Comparison of ENCODE assay signal across 19 mouse cellular contexts in genomic region chr7:81202389-81202788, GRCm38 (mm10). TPM values are rescaled to one million over a fixed set of nuclear protein-coding genes. Genes with fewer than 3 reads are reported as not detected.
DNase-seq lines count a peak whose midpoint lies in the region; ATAC-seq lines count a peak whose summit lies in the region.
"Had no signal": no experiment of that assay in that cellular context is flagged by ENCODE, and none has a peak within 500 bp of the region (broad histone marks: within the 10 kb centered on the region; RNA-seq: fewer than 3 reads in every experiment).

No protein-coding gene starts in this region.

- ATAC-seq in embryonic facial prominence, embryonic 11.5 days (replicated peaks; ENCODE audit: insufficient number of reproducible peaks, low FRiP score, low TSS enrichment, low read depth), result no peak
- ATAC-seq in embryonic facial prominence, embryonic 12.5 days (ENCODE audit: insufficient number of reproducible peaks, insufficient read depth, low FRiP score, low TSS enrichment), result no peak
- ATAC-seq: forebrain, embryonic 13.5 days; forebrain, postnatal 0 days had no signal

- peaks cover 2% of the 10 kb centered on the region; the same call in 1 of the 2 replicates for H3K4me1 ChIP-seq in embryonic facial prominence, embryonic 11.5 days (ENCODE audit: control insufficient read depth, insufficient read depth, low read length)
- H3K4me1 ChIP-seq in embryonic facial prominence, embryonic 10.5 days, result peaks cover 22% of the 10 kb centered on the region
- H3K4me1 ChIP-seq in embryonic facial prominence, embryonic 12.5 days, result peaks cover 30% of the 10 kb centered on the region

- H3K27me3 ChIP-seq in embryonic facial prominence, embryonic 11.5 days (ENCODE audit: control insufficient read depth, insufficient read depth, low read length), result no peaks in the 10 kb centered on the region
- no peaks in the 10 kb centered on the region for H3K27me3 ChIP-seq in embryonic facial prominence, embryonic 10.5 days (replicated peaks; ENCODE audit: low read depth, poor library complexity, severe bottlenecking)
- H3K27me3 ChIP-seq in embryonic facial prominence, embryonic 12.5 days, result no peaks in the 10 kb centered on the region
- H3K27me3 ChIP-seq: embryonic facial prominence, embryonic 13.5 days; forebrain, embryonic 13.5 days; hindbrain, embryonic 15.5 days had no signal

- H3K27ac ChIP-seq in embryonic facial prominence, embryonic 11.5 days (replicated peaks; ENCODE audit: low read depth, low read length), result no peak overlapping the region
- H3K27ac ChIP-seq in embryonic facial prominence, embryonic 10.5 days (replicated peaks), result no peak overlapping the region
- peak overlapping the region; percentile 23; the same call in 1 of the 2 replicates for H3K27ac ChIP-seq in embryonic facial prominence, embryonic 12.5 days
- H3K27ac ChIP-seq: forebrain, embryonic 13.5 days; heart, embryonic 10.5 days; hindbrain, embryonic 15.5 days had no signal

- no peaks in the 10 kb centered on the region for H3K9me3 ChIP-seq in embryonic facial prominence, embryonic 11.5 days (replicated peaks; ENCODE audit: control insufficient read depth, low read length)
- H3K9me3 ChIP-seq in embryonic facial prominence, embryonic 10.5 days, result no peaks in the 10 kb centered on the region
- no peaks in the 10 kb centered on the region for H3K9me3 ChIP-seq in embryonic facial prominence, embryonic 12.5 days
- H3K9me3 ChIP-seq: embryonic facial prominence, embryonic 13.5 days; forebrain, embryonic 13.5 days; heart, embryonic 10.5 days; hindbrain, embryonic 15.5 days had no signal

- no peak overlapping the region for H3K9ac ChIP-seq in embryonic facial prominence, embryonic 11.5 days (replicated peaks; ENCODE audit: low read length)
- H3K9ac ChIP-seq in embryonic facial prominence, embryonic 12.5 days, result no peak overlapping the region
- H3K9ac ChIP-seq: embryonic facial prominence, embryonic 13.5 days; forebrain, embryonic 13.5 days; forebrain, postnatal 0 days; hindbrain, embryonic 15.5 days had no signal

- peak; percentile 34 for DNase-seq in embryonic facial prominence, embryonic 11.5 days (ENCODE audit: low spot score)
- DNase-seq in embryonic facial prominence, embryonic 10.5 days (ENCODE audit: low spot score), result no peak
- DNase-seq in 3T3-L1 (ENCODE audit: low read depth, low spot score), result peak; percentile 30
- DNase-seq in mesoderm, embryonic 11.5 days (ENCODE audit: low read depth, low spot score), result peak; percentile 52
- DNase-seq in frontal cortex, postnatal 25 days (ENCODE audit: low spot score in 2 of 2), result no peak
- DNase-seq in frontal cortex, postnatal 10 days (ENCODE audit: low spot score in 2 of 2), result no peak
- DNase-seq: adrenal gland, adult 8-10 months; adrenal gland, postnatal 36 days; cerebellum, adult 2 months; cerebellum, postnatal 10 days; forebrain, postnatal 0 days; gastrocnemius, postnatal 10 days; heart, adult 18-20 months; heart, postnatal 10 days had no signal

- no peak overlapping the region for H3K4me3 ChIP-seq in embryonic facial prominence, embryonic 11.5 days (ENCODE audit: low read depth, low read length)
- no peak overlapping the region for H3K4me3 ChIP-seq in embryonic facial prominence, embryonic 10.5 days
- no peak overlapping the region for H3K4me3 ChIP-seq in embryonic facial prominence, embryonic 12.5 days
- H3K4me3 ChIP-seq: embryonic facial prominence, embryonic 13.5 days; forebrain, embryonic 13.5 days; heart, embryonic 10.5 days; hindbrain, embryonic 15.5 days had no signal

- H3K36me3 ChIP-seq in embryonic facial prominence, embryonic 11.5 days (replicated peaks; ENCODE audit: control insufficient read depth, insufficient read depth, low read depth, low read length), result no peaks in the 10 kb centered on the region
- no peaks in the 10 kb centered on the region for H3K36me3 ChIP-seq in embryonic facial prominence, embryonic 10.5 days (replicated peaks)
- no peaks in the 10 kb centered on the region for H3K36me3 ChIP-seq in embryonic facial prominence, embryonic 12.5 days
- H3K36me3 ChIP-seq: embryonic facial prominence, embryonic 13.5 days; heart, embryonic 10.5 days; hindbrain, embryonic 15.5 days had no signal

- no peak overlapping the region for H3K4me2 ChIP-seq in embryonic facial prominence, embryonic 11.5 days (ENCODE audit: low read depth, low read length)
- H3K4me2 ChIP-seq in embryonic facial prominence, embryonic 12.5 days (replicated peaks), result no peak overlapping the region
- H3K4me2 ChIP-seq: embryonic facial prominence, embryonic 13.5 days; forebrain, embryonic 13.5 days; hindbrain, embryonic 15.5 days had no signal

- WGBS in embryonic facial prominence, embryonic 11.5 days, result 39% methylated on average over 5 of the region's 5 CpGs
- WGBS in embryonic facial prominence, embryonic 10.5 days, result 59% methylated on average over 5 of the region's 5 CpGs
- 16% methylated on average over 5 of the region's 5 CpGs for WGBS in embryonic facial prominence, embryonic 12.5 days

RNA-seq across cellular contexts. Expression of gene Pde8a, which starts 11.0 kb away (rescaled TPM):
- 4.1 and 5.0 TPM in 2 replicates for polyA plus RNA-seq in embryonic facial prominence, embryonic 11.5 days (2014; fragmentation: Nextera tagmentation; extraction: Ambion mirVana)
- 2.2 and 2.4 TPM in 2 replicates for polyA plus RNA-seq in embryonic facial prominence, embryonic 10.5 days (2016; fragmentation: Nextera tagmentation; extraction: Ambion mirVana)
- 5.3 and 5.7 TPM in 2 replicates for polyA plus RNA-seq in embryonic facial prominence, embryonic 12.5 days (2016; fragmentation: Nextera tagmentation; extraction: Ambion mirVana)

Comparison
In these comparisons a context has a peak if more than half of its experiments do, and no peak if none do; other contexts are left out.
1. DNase-seq: peak in embryonic facial prominence, embryonic 11.5 days (single experiment), 3T3-L1 (single experiment) and mesoderm, embryonic 11.5 days (single experiment); none in embryonic facial prominence, embryonic 10.5 days (single experiment), frontal cortex, postnatal 25 days (0 of 2) and frontal cortex, postnatal 10 days (0 of 2).